Mouse (Mus musculus) heart, adult 2 months (tissue): ENCODE measurements around the gene Ltbr.

Source experiments
- CTCF ChIP-seq: fragments of 200-600 bp; IDR thresholded peaks from 2 replicates; pipeline ENCODE4 v1.8.1; 2022; ENCODE audit warnings: antibody characterized with exemption, mild to moderate bottlenecking, moderate library complexity
- POLR2A ChIP-seq: fragments of 200-500 bp; IDR thresholded peaks from 2 replicates; pipeline ENCODE4 v1.6.1; 2011; ENCODE audit warnings: mild to moderate bottlenecking, low read depth, low read length, control low read depth; ENCODE audit not compliant: insufficient read depth

DNA sequence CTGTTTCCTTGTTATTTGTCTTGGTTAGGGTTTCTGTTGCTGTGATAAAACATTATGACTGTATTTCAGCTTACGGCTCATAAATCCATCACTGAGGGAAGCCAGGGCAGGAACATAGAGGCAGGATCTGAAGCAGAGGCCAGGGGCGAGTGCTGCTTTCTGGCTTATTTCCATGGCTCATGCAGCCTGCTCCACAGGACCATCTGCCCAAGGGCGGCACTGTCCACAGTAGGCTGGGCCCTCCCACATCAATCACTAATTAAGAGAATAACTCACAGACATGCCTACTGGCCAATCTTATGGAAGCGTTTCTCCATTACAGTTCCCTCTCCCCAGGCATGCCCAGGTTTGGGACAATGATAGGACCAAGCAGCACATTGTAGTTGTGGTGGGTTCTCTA, 10.4 kb downstream of the Ltbr start:
- TF ChIP-seq CTCF: no peak
- no peak for TF ChIP-seq POLR2A
